Mouse (Mus musculus): ENCODE data around the gene Spcs1. TPM values are rescaled to one million over a fixed set of nuclear protein-coding genes. Genes with fewer than 3 reads are reported as not detected.

The Spcs1 gene
- total RNA-seq, 2 experiments from 2014 or later: 176 to 187 TPM

- DNase-seq (ENCODE audit: extremely low spot score in 1 of 2, low spot score in 2 of 2): no peak
- intact Hi-C loops (cut with DNase I): no loop called here
Measured at GRCm38 (mm10) chr14:30960366-30960765, 41.1 kb downstream of the Spcs1 start.

DNA sequence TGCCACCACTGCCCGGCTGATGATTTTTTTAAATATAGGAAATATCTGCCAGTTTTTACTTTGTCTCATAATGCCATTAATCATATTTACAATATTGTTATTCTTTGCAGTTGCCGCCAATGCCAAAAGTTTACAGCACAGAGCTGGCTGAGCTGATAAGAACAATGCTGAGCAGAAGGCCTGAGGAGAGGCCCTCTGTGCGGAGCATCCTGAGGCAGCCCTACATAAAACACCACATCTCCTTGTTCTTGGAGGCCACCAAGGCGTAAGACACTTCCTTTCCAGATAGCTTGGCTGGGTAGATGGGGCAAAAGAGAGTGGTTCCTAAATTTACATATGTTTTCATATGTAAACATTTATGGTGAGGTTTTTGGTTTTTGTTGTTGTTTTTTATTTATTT is 42.4 kb downstream of the Spcs1 start:
- no peak for DNase-seq (ENCODE audit: extremely low spot score in 1 of 2, low spot score in 2 of 2)
- intact Hi-C loops (cut with DNase I): no loop called here

GRCm38 (mm10) chr14:30958517-30958916 is 43.0 kb downstream of the Spcs1 start:
- no peak for DNase-seq (ENCODE audit: extremely low spot score in 1 of 2, low spot score in 2 of 2)
- intact Hi-C loops (cut with DNase I): no loop called here

- intact Hi-C loops (cut with DNase I): no loop called here
Measured at GRCm38 (mm10) chr14:30951154-30951825, 50.2 kb downstream of the Spcs1 start, which contains the start of gene Nek4. TSS of gene Nek4 (plus strand) at chr14:30951377.

DNA sequence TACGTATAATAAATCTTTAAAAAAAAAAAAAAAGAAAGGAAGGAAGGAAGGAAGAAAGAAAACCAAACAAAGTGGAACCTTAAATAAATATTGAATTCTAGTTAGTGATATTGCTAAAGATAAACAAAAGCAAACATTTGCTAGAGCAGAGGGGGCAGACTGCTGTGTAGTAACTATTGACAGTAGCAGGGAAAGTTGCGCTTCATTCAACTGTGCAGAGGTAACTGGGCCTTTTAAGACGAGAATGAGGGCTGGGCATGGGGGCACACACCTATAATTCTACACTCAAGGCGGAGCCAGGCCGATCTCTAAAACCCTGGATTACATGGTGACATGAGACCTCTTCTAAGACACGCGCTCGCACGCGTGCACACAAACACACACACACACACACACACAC is 51.5 kb downstream of the Spcs1 start:
- DNase-seq (ENCODE audit: extremely low spot score in 1 of 2, low spot score in 2 of 2): no peak
- intact Hi-C loops (cut with DNase I): no loop called here

More at GRCm38 (mm10) chr14:30951154-30951825, 50.2 kb downstream of the Spcs1 start, which contains the start of gene Nek4:
- peak; percentile 97 to 98 for DNase-seq (ENCODE audit: extremely low spot score in 1 of 2, low spot score in 2 of 2)

Other genes with a start within 250 kb of the Spcs1 start
- gene Tmem110, start 176.1 kb downstream of the Spcs1 start, total RNA-seq (2021): 10 to 100 TPM; 22.6 to 24.3 TPM
- gene Mustn1, start 122.5 kb downstream of the Spcs1 start, total RNA-seq (2021): 1 to 10 TPM; 2.2 to 2.8 TPM
- under 1 TPM in 1 of 2 experiments, not detected in 1; 0.32 TPM for gene Itih4, start 115.2 kb downstream of the Spcs1 start, total RNA-seq (2021)
- gene Itih3, start 77.9 kb downstream of the Spcs1 start, total RNA-seq (2021): 1 to 10 TPM; 6.3 to 7.6 TPM
- not detected for gene Itih1, start 58.4 kb downstream of the Spcs1 start, total RNA-seq (2021)
- 10 to 100 TPM; 12.8 to 14.4 TPM for gene Nek4, start 50.3 kb downstream of the Spcs1 start, total RNA-seq (2021)
- gene Glt8d1, start 272 bp downstream of the Spcs1 start, total RNA-seq (2021): 10 to 100 TPM; 33.9 to 37.1 TPM
- 10 to 100 TPM; 66.7 to 72.3 TPM for gene Pbrm1, start 17.5 kb upstream of the Spcs1 start, total RNA-seq (2021)
- gene Gnl3, start 17.5 kb upstream of the Spcs1 start, total RNA-seq (2021): 10 to 100 TPM; 46.0 to 60.3 TPM
- 10 to 100 TPM; 22.9 to 24.9 TPM for gene Smim4, start 127.3 kb upstream of the Spcs1 start, total RNA-seq (2021)
- 1 to 10 TPM; 6.6 to 8.5 TPM for gene Nt5dc2, start 129.4 kb upstream of the Spcs1 start, total RNA-seq (2021)
- gene Stab1, start 167.0 kb upstream of the Spcs1 start, total RNA-seq (2021): 10 to 100 TPM; 24.3 to 29.6 TPM
- gene Tnnc1, start 206.6 kb upstream of the Spcs1 start, total RNA-seq (2021): 1 to 10 TPM; 2.9 to 3.7 TPM
- 100 to 1,000 TPM; 412 to 432 TPM for gene Nisch, start 215.3 kb upstream of the Spcs1 start, total RNA-seq (2021)
- 1 to 10 TPM; 3.6 to 4.4 TPM for gene Sema3g, start 216.2 kb upstream of the Spcs1 start, total RNA-seq (2021)
- gene Phf7, start 249.6 kb upstream of the Spcs1 start, total RNA-seq (2021): 1 to 10 TPM; 5.0 to 5.3 TPM
- gene Bap1, start 249.8 kb upstream of the Spcs1 start, total RNA-seq (2021): 100 to 1,000 TPM; 125 to 130 TPM

Data from left cerebral cortex, postnatal 10 days (tissue).